Mouse (Mus musculus): Measurements from ENCODE around the gene Mier3. TPM values are rescaled to one million over a fixed set of nuclear protein-coding genes. Genes with fewer than 3 reads are reported as not detected.
A peak's percentile ranks its signal among the peaks of the same experiment; 100 is the strongest.

Mier3 gene
- polyA plus RNA-seq, 1 experiment from 2014 or later: 12.9 TPM

GRCm38 (mm10) chr13:111658501-111659280, 22.1 kb upstream of the Mier3 start:
- no peaks in the 10 kb centered on the region for H3K9me3 ChIP-seq (replicated peaks)
- no peaks in the 10 kb centered on the region for H3K27me3 ChIP-seq
- ATAC-seq (ENCODE audit: low read depth): no peak
- peak overlapping the region; percentile 72 for H3K27ac ChIP-seq
- no peak overlapping the region for H3K4me2 ChIP-seq
- WGBS (ENCODE audit: insufficient replicate concordance): 62% methylated on average over 12 of the region's 12 CpGs
- no peak overlapping the region for H3K4me3 ChIP-seq (replicated peaks)
- peak; percentile 8 for DNase-seq
- no peaks in the 10 kb centered on the region for H3K36me3 ChIP-seq
- peak overlapping the region; percentile 33; the same call in 1 of the 2 replicates for H3K9ac ChIP-seq
- H3K4me1 ChIP-seq (replicated peaks): peaks cover 60% of the 10 kb centered on the region

GRCm38 (mm10) chr13:111659430-111659829, 21.3 kb upstream of the Mier3 start:
- Histone ChIP-seq H3K4me3 (replicated peaks) (no peak overlapping the region), H3K4me1 (replicated peaks) (peaks cover 60% of the 10 kb centered on the region), H3K27ac (0 out of 2 replicates have a peak overlapping the region, but pooled peaks have one; percentile 72), H3K9me3 (replicated peaks) (no peaks in the 10 kb centered on the region), H3K4me2 (no peak overlapping the region), H3K9ac (no peak overlapping the region), H3K27me3 (no peaks in the 10 kb centered on the region), H3K36me3 (no peaks in the 10 kb centered on the region)
- DNase-seq: no peak
- 83% methylated on average over 8 of the region's 8 CpGs for WGBS (ENCODE audit: insufficient replicate concordance)
- no peak for ATAC-seq (ENCODE audit: low read depth)

- no peak overlapping the region for H3K27ac ChIP-seq
- 83% methylated on average over 13 of the region's 13 CpGs for WGBS (ENCODE audit: insufficient replicate concordance)
- no peaks in the 10 kb centered on the region for H3K36me3 ChIP-seq
- H3K9ac ChIP-seq: no peak overlapping the region
- no peaks in the 10 kb centered on the region for H3K27me3 ChIP-seq
- H3K9me3 ChIP-seq (replicated peaks): no peaks in the 10 kb centered on the region
- no peak for ATAC-seq (ENCODE audit: low read depth)
- H3K4me2 ChIP-seq: no peak overlapping the region
- H3K4me3 ChIP-seq (replicated peaks): no peak overlapping the region
- peaks cover 56% of the 10 kb centered on the region for H3K4me1 ChIP-seq (replicated peaks)
- DNase-seq: no peak
Observed at GRCm38 (mm10) chr13:111660072-111660471, 20.7 kb upstream of the Mier3 start.

GRCm38 (mm10) chr13:111660556-111660955, 20.2 kb upstream of the Mier3 start:
- WGBS (ENCODE audit: insufficient replicate concordance): 30% methylated on average over 3 of the region's 3 CpGs
- H3K9me3 ChIP-seq (replicated peaks): no peaks in the 10 kb centered on the region
- peaks cover 52% of the 10 kb centered on the region for H3K4me1 ChIP-seq (replicated peaks)
- H3K9ac ChIP-seq: no peak overlapping the region
- H3K27me3 ChIP-seq: no peaks in the 10 kb centered on the region
- DNase-seq: no peak
- no peak overlapping the region for H3K27ac ChIP-seq
- H3K4me2 ChIP-seq: no peak overlapping the region
- H3K4me3 ChIP-seq (replicated peaks): no peak overlapping the region
- H3K36me3 ChIP-seq: no peaks in the 10 kb centered on the region
- no peak for ATAC-seq (ENCODE audit: low read depth)

GRCm38 (mm10) chr13:111668016-111668415, 12.8 kb upstream of the Mier3 start:
- Histone ChIP-seq H3K4me3 (replicated peaks) (no peak overlapping the region), H3K9ac (no peak overlapping the region), H3K36me3 (no peaks in the 10 kb centered on the region), H3K27me3 (0 out of 2 replicates have a peak, but pooled peaks cover 3% of the 10 kb centered on the region), H3K4me1 (replicated peaks) (0 out of 2 replicates have a peak, but pooled peaks cover 3% of the 10 kb centered on the region), H3K27ac (no peak overlapping the region), H3K4me2 (no peak overlapping the region), H3K9me3 (replicated peaks) (no peaks in the 10 kb centered on the region)
- 67% methylated on average over 7 of the region's 7 CpGs for whole genome bisulfite sequencing (ENCODE audit: insufficient replicate concordance)
- DNase-seq: no peak
- ATAC-seq (ENCODE audit: low read depth): no peak

- H3K36me3 ChIP-seq: no peaks in the 10 kb centered on the region
- no peak overlapping the region for H3K4me2 ChIP-seq
- no peak for ATAC-seq (ENCODE audit: low read depth)
- H3K4me1 ChIP-seq (replicated peaks): peaks cover 12% of the 10 kb centered on the region
- no peak overlapping the region for H3K27ac ChIP-seq
- no peaks in the 10 kb centered on the region for H3K27me3 ChIP-seq
- H3K4me3 ChIP-seq (replicated peaks): no peak overlapping the region
- 0 out of 2 replicates have a peak, but pooled peaks cover 5% of the 10 kb centered on the region for H3K9me3 ChIP-seq (replicated peaks)
- no peak for DNase-seq
- H3K9ac ChIP-seq: no peak overlapping the region
- WGBS (ENCODE audit: insufficient replicate concordance): 64% methylated on average over 3 of the region's 3 CpGs
Observed at GRCm38 (mm10) chr13:111676841-111677240, 3.9 kb upstream of the Mier3 start.

GRCm38 (mm10) chr13:111684056-111684625, 3.4 kb downstream of the Mier3 start:
- ATAC-seq (ENCODE audit: low read depth) (peak; percentile 57), DNase-seq (peak; percentile 57)
- H3K4me2 ChIP-seq: peak overlapping the region; percentile 98; the same call in 1 of the 2 replicates
- H3K27ac ChIP-seq: peak overlapping the region; percentile 96
- no peak overlapping the region for H3K4me3 ChIP-seq (replicated peaks)
- H3K9ac ChIP-seq: 0 out of 2 replicates have a peak overlapping the region, but pooled peaks have one; percentile 19
- 24% methylated on average over 5 of the region's 5 CpGs for WGBS (ENCODE audit: insufficient replicate concordance)
- H3K4me1 ChIP-seq (replicated peaks): peaks cover 39% of the 10 kb centered on the region
- no peaks in the 10 kb centered on the region for H3K9me3 ChIP-seq (replicated peaks)
- H3K27me3 ChIP-seq: no peaks in the 10 kb centered on the region
- no peaks in the 10 kb centered on the region for H3K36me3 ChIP-seq

- DNase-seq: peak; percentile 78
- under 1% methylated on average over 75 of the region's 86 CpGs for WGBS (ENCODE audit: insufficient replicate concordance)
- Histone ChIP-seq H3K27ac (peak overlapping the region; percentile 96), H3K9ac (peak overlapping the region; percentile 98), H3K9me3 (replicated peaks) (no peaks in the 10 kb centered on the region), H3K27me3 (no peaks in the 10 kb centered on the region), H3K4me1 (replicated peaks) (peaks cover 39% of the 10 kb centered on the region), H3K36me3 (peaks cover 13% of the 10 kb centered on the region), H3K4me3 (replicated peaks) (peak overlapping the region; percentile 96), H3K4me2 (peak overlapping the region; percentile 98)
- peak; percentile 86 for ATAC-seq (ENCODE audit: low read depth)
Observed at GRCm38 (mm10) chr13:111685751-111686462, 5.1 kb downstream of the Mier3 start.

GRCm38 (mm10) chr13:111686522-111687284, 5.9 kb downstream of the Mier3 start:
- peak; percentile 63 for ATAC-seq (ENCODE audit: low read depth)
- H3K9me3 ChIP-seq (replicated peaks): no peaks in the 10 kb centered on the region
- peaks cover 20% of the 10 kb centered on the region for H3K36me3 ChIP-seq
- no peaks in the 10 kb centered on the region for H3K27me3 ChIP-seq
- peak overlapping the region; percentile 98 for H3K9ac ChIP-seq
- under 1% methylated on average over 62 of the region's 101 CpGs for WGBS (ENCODE audit: insufficient replicate concordance)
- H3K4me3 ChIP-seq (replicated peaks): peak overlapping the region; percentile 96
- peak overlapping the region; percentile 96 for H3K27ac ChIP-seq
- peaks cover 39% of the 10 kb centered on the region for H3K4me1 ChIP-seq (replicated peaks)
- H3K4me2 ChIP-seq: peak overlapping the region; percentile 98
- DNase-seq: peak; percentile 38

- Histone ChIP-seq H3K9me3 (replicated peaks) (no peaks in the 10 kb centered on the region), H3K4me3 (replicated peaks) (peak overlapping the region; percentile 96), H3K4me2 (peak overlapping the region; percentile 98), H3K36me3 (peaks cover 25% of the 10 kb centered on the region), H3K9ac (peak overlapping the region; percentile 98), H3K4me1 (replicated peaks) (peaks cover 39% of the 10 kb centered on the region), H3K27me3 (no peaks in the 10 kb centered on the region), H3K27ac (peak overlapping the region; percentile 96)
- WGBS (ENCODE audit: insufficient replicate concordance): under 1% methylated on average over 35 of the region's 35 CpGs
- ATAC-seq (ENCODE audit: low read depth) (peak; percentile 72), DNase-seq (peak; percentile 79)
Observed at GRCm38 (mm10) chr13:111687285-111687781, 6.6 kb downstream of the Mier3 start.

Measured in liver, embryonic 13.5 days (tissue).